Mouse (Mus musculus) midbrain, embryonic 11.5 days (tissue): ENCODE results near the gene Frem1. TPM values are rescaled to one million over a fixed set of nuclear protein-coding genes. Genes with fewer than 3 reads are reported as not detected.

Experiments used
- ATAC-seq: fragments of 200-750 bp; cut with Nextera tagmentation; 2 replicates; pipeline ENCODE4 v1.8.0; 2017; ENCODE audit warnings: moderate TSS enrichment, moderate library complexity; ENCODE audit not compliant: low FRiP score
- DNase-seq: peaks from one replicate; pipeline ENCODE4 v3.0.0; 2015; ENCODE audit warnings: low spot score; ENCODE audit errors: missing footprints
- H3K27ac ChIP-seq: fragments of 300-500 bp; sonication (generic); 2 replicates; pipeline ENCODE4 v1.5.1; 2014; ENCODE audit warnings: low read depth, low read length
- H3K27me3 ChIP-seq: fragments of 300-500 bp; sonication (generic); 2 replicates; pipeline ENCODE4 v1.6.1; 2014; ENCODE audit warnings: mild to moderate bottlenecking, low read length, moderate library complexity, mixed read lengths; ENCODE audit not compliant: control insufficient read depth, insufficient read depth
- H3K36me3 ChIP-seq: fragments of 300-500 bp; sonication (generic); 2 replicates; pipeline ENCODE4 v1.6.1; 2014; ENCODE audit warnings: mild to moderate bottlenecking, low read length, moderate library complexity, mixed read lengths; ENCODE audit not compliant: control insufficient read depth, insufficient read depth
- H3K4me1 ChIP-seq: fragments of 300-500 bp; sonication (generic); 2 replicates; pipeline ENCODE4 v1.6.1; 2014; ENCODE audit warnings: low read length; ENCODE audit not compliant: control insufficient read depth, insufficient read depth
- H3K4me2 ChIP-seq: fragments of 300-500 bp; sonication (generic); 2 replicates; pipeline ENCODE4 v1.6.1; 2014; ENCODE audit warnings: mild to moderate bottlenecking, moderate library complexity
- H3K4me3 ChIP-seq: fragments of 300-500 bp; sonication (generic); 2 replicates; pipeline ENCODE4 v1.5.1; 2014; ENCODE audit warnings: low read depth, low read length
- H3K9ac ChIP-seq: fragments of 300-500 bp; sonication (generic); 2 replicates; pipeline ENCODE4 v1.6.1; 2014; ENCODE audit warnings: low read length
- H3K9me3 ChIP-seq: fragments of 300-500 bp; sonication (generic); 2 replicates; pipeline ENCODE4 v1.6.1; 2016; ENCODE audit warnings: low read length; ENCODE audit not compliant: control insufficient read depth
- WGBS: fragments of 180-500 bp; shearing (Covaris S2); extraction: QIAGEN DNeasy Blood & Tissue Kit; methylation state at CpG from one replicate; pipeline ENCODE4 v1.1.7; 2014; 5-methylcytosine and 5-hydroxymethylcytosine counted together
- polyA plus RNA-seq: library from polyadenylated mRNA; unstranded; fragments of >200 nt; fragmentation: Nextera tagmentation; extraction: Ambion mirVana; gene quantifications from 2 replicates; pipeline ENCODE4 v1.2.1, GENCODE M21; 2014

The Frem1 gene
- polyA plus RNA-seq, 1 experiment from 2014 or later = 8.2 TPM

DNA sequence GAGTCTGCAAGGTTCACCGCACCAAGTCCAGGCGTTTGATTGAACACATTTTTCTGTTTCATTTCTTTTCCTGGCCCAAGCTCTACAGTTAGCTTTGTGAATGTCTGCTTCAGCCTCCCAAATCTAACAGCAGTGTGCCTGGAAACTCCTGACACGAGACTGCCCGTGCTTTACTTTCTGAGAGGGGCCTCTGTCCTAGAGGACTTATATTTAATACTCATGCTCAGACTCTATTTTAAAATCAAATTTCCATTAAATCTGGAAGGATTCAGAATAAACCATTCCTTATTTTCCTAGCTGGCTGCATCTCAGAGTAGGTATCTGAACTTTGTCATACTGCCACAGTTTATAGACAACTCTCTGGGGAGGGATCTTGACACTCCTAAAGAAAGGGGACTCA is 161.6 kb downstream of the Frem1 start:
- no peak overlapping the region for H3K4me2 ChIP-seq

DNA sequence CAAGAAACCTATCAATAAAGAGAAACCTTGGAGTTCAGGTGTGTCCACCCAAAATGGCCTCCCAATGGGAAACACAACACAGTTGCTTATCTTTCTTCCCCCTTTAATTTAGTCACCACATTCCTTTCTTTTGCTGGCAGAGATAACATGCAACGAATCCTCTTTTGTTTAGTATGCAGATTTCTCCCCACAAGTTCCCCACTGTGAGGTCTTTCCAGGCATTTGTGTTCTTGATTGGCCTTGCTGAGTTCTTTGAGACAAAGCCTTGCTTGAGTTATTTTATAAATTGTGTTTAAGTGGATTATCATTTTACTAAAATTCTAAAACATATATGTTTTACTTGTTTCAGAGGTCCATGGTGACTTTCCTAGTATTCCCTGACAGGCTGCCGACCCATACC is 166.0 kb downstream of the Frem1 start:
- H3K4me2 ChIP-seq = no peak overlapping the region
- H3K27ac ChIP-seq = no peak overlapping the region
- no peaks in the 10 kb centered on the region for H3K27me3 ChIP-seq
- ATAC-seq (no peak), DNase-seq (peak; percentile 33)
- H3K9ac ChIP-seq = no peak overlapping the region
- no peaks in the 10 kb centered on the region for H3K36me3 ChIP-seq
- no peak overlapping the region for H3K4me3 ChIP-seq
- H3K4me1 ChIP-seq = no peaks in the 10 kb centered on the region
- 69% methylated on average over 2 of the region's 2 CpGs for WGBS
- H3K9me3 ChIP-seq = no peaks in the 10 kb centered on the region

More for the DNA sequence above, 161.6 kb downstream of the Frem1 start:
- Histone ChIP-seq H3K9ac (no peak overlapping the region), H3K4me1 (no peaks in the 10 kb centered on the region), H3K4me3 (no peak overlapping the region), H3K36me3 (no peaks in the 10 kb centered on the region), H3K9me3 (no peaks in the 10 kb centered on the region), H3K27me3 (no peaks in the 10 kb centered on the region), H3K27ac (no peak overlapping the region)
- WGBS = 76% methylated on average over 4 of the region's 4 CpGs
- peak; percentile 57 for DNase-seq
- ATAC-seq = no peak

DNA sequence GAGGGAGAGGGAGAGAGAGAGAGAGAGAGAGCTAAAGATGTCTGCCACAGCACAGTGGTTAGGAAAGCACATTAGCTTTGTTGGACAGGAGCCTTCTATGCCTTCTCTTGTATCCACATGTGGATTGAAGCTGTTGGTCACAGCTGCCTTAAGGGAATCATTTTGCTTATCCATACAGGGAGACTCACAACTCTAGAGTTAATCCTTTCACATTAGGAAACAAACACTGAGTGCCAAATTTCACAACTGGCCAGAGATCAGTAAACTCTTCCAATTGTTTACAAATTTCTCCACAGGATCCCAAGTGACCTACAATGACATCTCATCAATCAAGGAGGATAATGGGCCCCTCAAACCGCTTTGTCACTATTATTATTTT is 166.6 kb downstream of the Frem1 start:
- DNase-seq = no peak

DNA sequence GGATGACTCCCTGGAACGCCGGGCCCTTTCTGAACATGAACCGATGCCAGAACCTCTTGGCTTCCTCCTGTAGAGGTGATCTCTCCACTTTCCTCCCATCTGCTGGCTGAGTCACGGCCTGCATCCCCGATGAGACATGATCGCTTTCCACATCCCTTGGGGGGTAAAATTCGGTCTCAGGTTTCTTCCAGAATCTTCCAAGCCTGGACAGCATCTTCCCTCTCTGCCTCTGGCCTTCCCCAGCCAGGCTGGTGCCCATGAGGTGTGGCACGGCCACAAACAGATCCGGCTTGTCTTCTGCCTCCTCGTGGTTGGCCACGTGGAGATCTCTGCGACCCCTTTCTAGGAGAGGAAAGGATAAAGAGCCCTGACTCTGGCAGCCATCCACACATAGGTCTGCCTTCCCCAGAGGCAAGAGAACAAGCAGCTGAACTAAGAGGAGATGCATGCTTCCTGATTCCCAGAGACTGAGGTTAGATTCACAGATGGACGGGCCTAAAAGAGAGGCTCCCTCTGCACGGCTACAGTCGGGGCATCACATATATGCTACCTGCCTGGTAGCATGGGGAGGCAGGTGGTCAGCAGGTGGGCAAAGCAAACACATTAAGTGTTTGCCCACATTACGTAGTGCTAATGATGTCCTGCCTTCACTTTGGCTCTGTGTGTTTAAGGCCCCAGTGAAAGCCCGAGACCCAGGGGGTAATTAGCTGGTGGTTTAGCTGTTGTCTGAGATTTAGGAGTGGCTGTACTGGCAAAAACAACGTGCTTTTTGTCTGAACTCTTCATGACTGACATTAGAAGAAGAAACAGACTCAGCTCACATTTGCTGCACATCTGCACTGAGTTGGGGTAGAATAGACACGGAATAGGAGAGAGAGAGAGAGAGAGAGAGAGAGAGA is 167.3 kb downstream of the Frem1 start, which contains the start of gene Cer1:
Gene Cer1, minus strand, starts transcription at position 513 of the 899 bp plus-strand sequence.
- 77% methylated on average over 18 of the region's 19 CpGs for WGBS
- no peak within 1 kb of the TSS for H3K27ac ChIP-seq
- H3K36me3 ChIP-seq = no peaks in the 10 kb centered on the region
- ATAC-seq (no peak), DNase-seq (peak; percentile 37)
- H3K27me3 ChIP-seq = no peaks in the 10 kb centered on the region
- H3K9ac ChIP-seq = no peak within 1 kb of the TSS
- no peak within 1 kb of the TSS for H3K4me3 ChIP-seq
- H3K4me2 ChIP-seq = no peak within 1 kb of the TSS
- no peaks in the 10 kb centered on the region for H3K4me1 ChIP-seq
- H3K9me3 ChIP-seq = no peaks in the 10 kb centered on the region

More for the DNA sequence above, 166.6 kb downstream of the Frem1 start:
- 60% methylated on average over 1 of the region's 1 CpGs for WGBS
- Histone ChIP-seq H3K9me3 (no peaks in the 10 kb centered on the region), H3K27ac (no peak overlapping the region), H3K9ac (no peak overlapping the region), H3K4me1 (no peaks in the 10 kb centered on the region), H3K4me2 (no peak overlapping the region), H3K36me3 (no peaks in the 10 kb centered on the region), H3K27me3 (no peaks in the 10 kb centered on the region), H3K4me3 (no peak overlapping the region)
- ATAC-seq = no peak

DNA sequence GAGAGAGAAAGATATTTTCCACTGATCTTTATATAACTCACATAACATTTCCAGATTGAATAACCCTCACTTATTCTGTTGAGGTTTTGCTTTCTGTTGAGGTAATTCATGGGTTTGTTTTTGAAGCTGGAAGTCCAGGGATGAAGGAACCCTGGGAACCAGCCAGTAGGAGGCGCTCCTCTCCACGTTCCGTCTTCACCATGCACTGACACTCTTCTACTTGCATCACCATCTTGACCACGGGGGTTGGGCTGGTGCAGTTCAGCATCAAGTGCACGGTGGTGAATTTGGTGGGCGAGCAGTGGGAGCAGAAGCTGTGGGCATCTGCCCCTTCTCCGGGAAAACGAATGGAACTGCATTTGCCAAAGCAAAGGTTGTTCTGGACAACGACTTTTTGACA is 169.6 kb downstream of the Frem1 start:
- ATAC-seq = no peak
- Histone ChIP-seq H3K27me3 (no peaks in the 10 kb centered on the region), H3K27ac (no peak overlapping the region), H3K4me2 (no peak overlapping the region), H3K9ac (no peak overlapping the region), H3K36me3 (no peaks in the 10 kb centered on the region), H3K4me3 (no peak overlapping the region), H3K9me3 (no peaks in the 10 kb centered on the region), H3K4me1 (no peaks in the 10 kb centered on the region)
- WGBS = 84% methylated on average over 9 of the region's 9 CpGs
- DNase-seq = peak; percentile 69

DNA sequence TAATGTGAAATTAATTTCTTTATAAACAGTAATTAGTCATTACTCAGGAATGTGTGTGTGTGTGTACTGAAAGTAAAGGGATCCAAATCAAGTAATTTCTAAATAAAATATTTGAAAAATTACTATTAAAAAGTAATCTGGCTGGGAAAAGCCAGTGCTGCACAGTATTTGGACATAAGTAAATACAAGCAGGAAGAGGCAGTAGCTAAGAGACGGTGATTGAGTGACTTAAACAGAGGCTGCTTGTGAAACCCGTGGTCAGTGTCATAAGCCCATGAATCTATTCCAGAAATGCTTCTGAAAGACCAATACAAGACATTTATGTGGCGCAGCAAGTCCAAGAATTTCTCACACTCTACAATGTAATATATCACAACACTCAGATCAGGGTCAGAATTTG is 170.8 kb downstream of the Frem1 start:
- Histone ChIP-seq H3K9ac (no peak overlapping the region), H3K4me1 (no peaks in the 10 kb centered on the region), H3K36me3 (no peaks in the 10 kb centered on the region), H3K9me3 (no peaks in the 10 kb centered on the region), H3K4me2 (no peak overlapping the region), H3K4me3 (no peak overlapping the region), H3K27me3 (no peaks in the 10 kb centered on the region), H3K27ac (no peak overlapping the region)
- ATAC-seq (no peak), DNase-seq (peak; percentile 51)
- WGBS = 84% methylated on average over 3 of the region's 3 CpGs

DNA sequence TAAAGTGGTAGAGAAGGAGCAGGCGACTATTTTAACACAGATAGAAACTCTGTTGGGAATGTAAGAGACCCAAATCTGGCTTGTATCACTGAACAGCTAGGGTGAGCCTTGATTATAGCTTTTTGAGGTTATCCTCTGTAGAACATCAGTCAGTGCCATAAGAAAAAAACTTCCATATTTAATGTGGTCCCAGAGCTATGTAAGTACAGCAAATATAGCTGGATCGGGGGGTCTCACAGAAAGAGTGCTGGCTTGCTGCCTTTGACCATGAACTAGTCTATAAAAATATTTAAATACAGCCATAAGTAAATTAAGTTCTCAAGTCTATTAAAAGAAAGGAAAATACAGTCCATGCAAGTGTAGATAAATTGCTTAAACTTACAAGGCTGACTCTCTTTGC is 171.9 kb downstream of the Frem1 start:
- 79% methylated on average over 2 of the region's 2 CpGs for WGBS
- Histone ChIP-seq H3K27me3 (no peaks in the 10 kb centered on the region), H3K4me3 (no peak overlapping the region), H3K36me3 (no peaks in the 10 kb centered on the region), H3K9me3 (no peaks in the 10 kb centered on the region), H3K27ac (no peak overlapping the region), H3K9ac (no peak overlapping the region), H3K4me1 (no peaks in the 10 kb centered on the region), H3K4me2 (no peak overlapping the region)
- ATAC-seq (no peak), DNase-seq (no peak)

DNA sequence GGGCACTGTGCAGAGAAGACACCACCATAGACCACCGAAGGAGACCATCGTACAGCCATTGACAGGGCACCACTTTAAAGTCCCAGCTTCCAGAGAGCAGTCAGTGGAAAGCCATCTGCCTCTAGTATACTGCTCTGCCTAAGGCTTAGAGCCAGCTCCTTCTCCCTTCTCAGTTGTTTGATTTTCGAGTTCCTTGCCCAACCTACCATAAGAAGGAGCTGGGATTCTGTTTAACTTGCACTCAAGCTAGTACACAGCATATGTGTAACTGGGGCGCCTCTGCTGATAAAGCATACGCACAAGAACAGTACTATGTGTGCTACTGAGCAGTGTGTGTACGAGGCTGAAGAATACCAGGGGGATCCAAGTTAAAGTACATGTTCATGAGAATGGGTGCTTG is 173.0 kb downstream of the Frem1 start:
- Histone ChIP-seq H3K27ac (no peak overlapping the region), H3K9me3 (no peaks in the 10 kb centered on the region), H3K4me1 (no peaks in the 10 kb centered on the region), H3K9ac (no peak overlapping the region), H3K4me3 (no peak overlapping the region), H3K27me3 (no peaks in the 10 kb centered on the region), H3K36me3 (no peaks in the 10 kb centered on the region), H3K4me2 (no peak overlapping the region)
- no peak for ATAC-seq
- 87% methylated on average over 6 of the region's 6 CpGs for WGBS
- peak; percentile 41 for DNase-seq

DNA sequence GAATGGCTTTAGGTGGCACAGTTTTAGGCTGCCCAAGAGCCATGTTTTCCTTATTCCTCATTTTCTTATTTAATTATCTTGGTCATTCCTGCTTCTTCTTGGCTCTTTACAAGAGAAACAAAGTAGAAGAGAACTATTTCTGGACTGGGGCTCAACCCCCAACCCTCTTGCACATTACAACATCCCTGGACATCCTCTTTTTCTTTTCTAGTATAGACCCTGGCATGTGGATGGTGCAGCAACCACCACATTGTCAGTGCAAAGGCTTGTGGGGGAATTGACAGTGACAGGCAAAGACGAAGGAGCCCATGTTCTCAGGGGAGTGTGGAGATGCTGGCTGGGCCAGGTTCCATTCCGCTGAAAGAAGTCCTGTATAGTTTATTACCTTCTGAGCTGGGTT is 175.5 kb downstream of the Frem1 start:
- H3K36me3 ChIP-seq = no peaks in the 10 kb centered on the region
- H3K27ac ChIP-seq = no peak overlapping the region
- no peak for ATAC-seq
- no peak overlapping the region for H3K9ac ChIP-seq
- no peaks in the 10 kb centered on the region for H3K27me3 ChIP-seq
- peak; percentile 17 for DNase-seq
- peaks cover 3% of the 10 kb centered on the region; the same call in 1 of the 2 replicates for H3K4me1 ChIP-seq
- 91% methylated on average over 2 of the region's 2 CpGs for WGBS
- H3K4me2 ChIP-seq = no peak overlapping the region
- no peaks in the 10 kb centered on the region for H3K9me3 ChIP-seq
- no peak overlapping the region for H3K4me3 ChIP-seq
